Mouse (Mus musculus) cerebellum, postnatal 4 days (tissue): ENCODE results near the gene Adh4.
"Not testable (repeated sequence)": the region's sequence is repeated elsewhere in the genome, so short reads cannot be mapped to it uniquely, and the experiment has no call there.

Source experiments
- DNase-seq, 2 experiments: peaks; one replicate each; pipeline ENCODE4 v3.0.0; 2022; ENCODE audit warnings: low spot score in 2 of 2, mixed read lengths in 1 of 2

The Adh4 gene

DNA sequence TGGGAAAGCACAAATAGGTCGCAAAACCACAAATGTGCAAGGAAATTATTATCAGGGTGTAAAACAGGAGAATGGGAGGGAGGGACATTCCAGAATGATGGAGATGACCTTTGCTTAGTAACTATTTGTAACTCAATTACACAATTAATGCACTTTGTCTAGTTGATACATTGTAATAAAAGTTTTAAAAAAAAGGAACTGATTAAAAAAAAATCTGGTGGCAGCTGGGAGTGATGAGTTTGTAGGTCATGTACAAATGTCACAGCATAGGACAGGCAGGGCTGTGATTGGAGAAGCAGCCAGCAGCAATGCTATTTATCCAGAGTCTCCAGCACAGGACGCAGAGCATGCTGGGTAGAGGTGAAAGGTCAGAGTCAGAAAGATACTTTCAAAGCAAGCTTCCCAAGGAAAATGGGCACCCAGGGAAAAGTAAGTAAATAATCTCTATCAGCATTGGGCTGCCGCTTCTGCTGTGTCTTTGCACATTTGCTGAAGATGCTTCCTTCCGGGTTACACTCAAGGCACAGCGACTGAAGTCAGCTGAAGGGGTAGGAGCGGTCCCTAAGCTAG is at the start of gene Adh4:
TSS of gene Adh4 (plus strand) at position 346 of the 570 bp plus-strand sequence.
- DNase-seq, result no peak

DNA sequence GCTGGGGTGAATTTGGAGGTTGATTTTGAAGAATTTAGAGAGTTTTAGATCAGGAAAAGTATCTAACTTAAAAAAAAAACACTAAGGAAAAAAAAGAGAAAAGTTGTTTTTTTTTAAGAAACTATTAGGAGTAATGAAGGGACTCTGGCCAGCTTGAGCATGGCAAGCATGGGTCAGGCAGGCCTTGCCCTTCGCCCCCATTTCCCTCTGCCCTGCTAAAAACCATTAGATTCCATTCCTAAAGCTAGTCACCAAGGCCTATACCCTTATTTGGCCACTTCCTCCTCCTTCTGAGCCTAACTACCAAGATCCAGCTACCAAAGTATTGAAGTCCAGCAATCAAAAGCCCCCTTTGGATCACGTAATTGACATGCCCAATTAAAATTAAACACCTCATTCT is 49.1 kb upstream of the Adh4 start:
- DNase-seq, result no peak

DNA sequence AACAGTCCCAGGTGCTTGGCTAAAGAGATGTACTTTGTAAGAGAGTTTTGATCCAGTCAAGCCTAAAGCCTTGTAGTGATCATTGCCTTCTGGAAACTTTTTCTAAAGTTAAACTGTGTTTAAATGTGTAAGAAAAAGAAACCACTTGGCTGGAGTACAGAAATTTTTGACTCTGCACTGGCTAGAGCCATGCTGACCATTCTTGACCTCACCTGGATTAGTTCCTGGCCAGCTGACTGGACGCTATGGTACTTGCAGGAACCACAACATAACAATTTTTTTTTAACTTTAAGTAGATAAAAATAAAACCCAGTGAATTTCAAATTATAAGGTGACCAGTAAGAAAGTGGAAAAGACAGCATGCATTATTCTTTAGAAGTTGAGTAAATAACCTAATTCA is 45.7 kb upstream of the Adh4 start:
- DNase-seq, result no peak

DNA sequence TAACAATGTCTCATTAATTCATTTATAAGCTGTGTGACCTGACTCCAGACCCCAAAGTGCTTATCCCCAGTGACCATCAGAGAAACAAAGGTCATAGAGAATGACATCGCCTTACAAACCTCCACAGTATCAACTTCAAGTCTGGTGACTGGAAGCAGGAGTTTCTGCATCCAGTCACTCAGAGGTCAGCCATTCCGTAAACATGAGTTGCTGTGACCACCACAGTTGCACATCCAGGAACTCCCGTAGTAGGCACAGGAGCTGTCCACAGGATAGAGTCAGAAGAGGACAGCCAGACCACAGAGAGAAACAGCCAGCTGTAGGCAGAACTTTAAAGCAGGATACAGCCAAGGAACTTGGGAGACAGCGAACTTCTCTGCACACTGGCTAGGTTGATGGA is 45.0 kb upstream of the Adh4 start:
- not testable (repeated sequence) for DNase-seq

DNA sequence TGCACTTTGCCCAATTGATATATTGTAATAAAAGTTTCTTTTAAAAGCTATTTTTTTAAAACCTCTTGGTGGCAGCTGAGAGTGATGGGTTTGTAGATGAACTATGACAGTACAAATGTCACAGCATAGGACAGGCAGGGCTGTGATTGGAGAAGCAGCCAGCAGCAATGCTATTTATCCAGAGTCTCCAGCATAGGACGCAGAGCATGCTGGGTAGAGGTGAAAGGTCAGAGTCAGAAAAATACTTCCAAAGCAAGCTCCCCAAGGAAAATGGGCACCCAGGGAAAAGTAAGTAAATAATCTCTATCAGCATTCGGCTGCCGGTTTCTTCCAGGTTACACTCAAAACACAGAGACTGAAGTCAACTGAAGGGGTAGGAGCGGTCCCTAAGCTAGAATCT is 41.3 kb upstream of the Adh4 start:
- DNase-seq, result no peak

DNA sequence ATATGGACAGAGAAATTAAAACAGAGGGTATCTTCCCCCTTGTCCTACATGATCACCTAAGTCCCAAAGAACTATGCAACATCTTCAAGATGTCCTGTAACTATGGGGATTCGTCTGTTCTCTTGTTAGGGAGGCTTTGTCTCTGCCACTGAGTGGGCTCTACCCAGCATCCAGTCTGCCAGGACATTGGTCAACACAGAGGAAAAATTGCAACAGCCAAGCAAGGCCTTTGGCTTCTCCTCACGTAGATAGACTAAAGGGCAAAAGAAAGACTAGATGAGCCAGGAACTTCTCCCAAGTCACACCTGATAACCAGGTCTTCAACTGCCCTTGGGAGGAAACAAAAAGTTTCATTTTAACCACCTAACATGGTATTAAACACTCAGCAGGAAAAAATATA is 40.1 kb upstream of the Adh4 start:
- no peak for DNase-seq

DNA sequence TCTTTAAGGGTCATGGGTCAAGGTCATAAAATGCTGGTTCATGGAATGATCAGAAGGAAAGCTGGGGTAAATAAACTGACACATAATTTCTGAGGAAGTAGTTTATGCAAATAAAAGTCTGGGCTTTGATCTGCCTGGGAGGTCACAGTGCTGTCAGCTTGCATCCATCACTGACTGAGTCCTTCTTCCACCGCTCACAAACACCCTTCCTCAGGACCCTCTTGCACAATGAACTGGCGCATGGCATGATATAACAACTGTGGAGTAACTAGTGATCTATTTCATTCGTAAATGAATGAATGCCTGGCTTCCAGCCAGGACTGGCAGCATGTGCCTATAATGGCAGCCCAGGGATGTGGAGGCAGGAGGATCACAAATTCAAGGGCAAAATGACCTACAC is 34.1 kb upstream of the Adh4 start:
- DNase-seq, result no peak

DNA sequence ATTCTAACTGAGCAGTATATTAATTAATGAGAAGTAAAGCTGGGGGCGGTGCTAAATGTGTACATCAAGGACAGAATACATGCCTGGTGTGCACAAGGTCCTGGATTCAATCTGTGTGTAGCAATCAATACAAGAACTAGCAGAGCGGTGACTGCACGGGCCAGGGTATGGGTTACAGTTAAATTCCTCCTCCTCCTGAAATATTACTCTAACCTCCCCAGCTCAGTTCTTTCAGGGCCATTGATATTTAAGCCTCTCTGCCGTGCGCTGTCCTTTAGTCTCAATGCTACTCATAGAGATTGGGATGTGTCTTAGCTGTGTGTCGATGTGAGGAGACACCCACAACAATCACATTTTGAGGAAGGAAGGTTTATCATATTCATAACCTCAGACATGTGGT is 28.1 kb upstream of the Adh4 start:
- no peak for DNase-seq

DNA sequence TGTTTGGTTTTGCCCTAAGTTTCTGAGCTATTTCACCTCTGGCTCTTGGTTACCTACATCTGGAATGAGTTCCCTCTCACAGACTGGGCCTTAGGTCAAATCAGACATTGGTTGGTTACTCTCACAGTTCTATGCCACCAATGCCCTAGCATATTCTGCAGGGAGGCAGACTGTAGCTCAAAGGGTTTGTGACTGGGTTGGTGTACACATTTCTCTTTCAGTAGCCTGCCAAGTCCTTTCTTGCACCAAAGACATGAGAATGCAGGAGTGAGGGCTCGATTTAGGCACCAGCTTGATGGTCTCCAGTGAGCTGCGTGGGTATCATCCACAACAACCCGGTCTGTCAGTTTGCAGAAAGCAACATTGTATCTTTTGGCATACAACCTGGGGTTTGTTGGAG is 10.4 kb upstream of the Adh4 start:
- DNase-seq, result no peak

DNA sequence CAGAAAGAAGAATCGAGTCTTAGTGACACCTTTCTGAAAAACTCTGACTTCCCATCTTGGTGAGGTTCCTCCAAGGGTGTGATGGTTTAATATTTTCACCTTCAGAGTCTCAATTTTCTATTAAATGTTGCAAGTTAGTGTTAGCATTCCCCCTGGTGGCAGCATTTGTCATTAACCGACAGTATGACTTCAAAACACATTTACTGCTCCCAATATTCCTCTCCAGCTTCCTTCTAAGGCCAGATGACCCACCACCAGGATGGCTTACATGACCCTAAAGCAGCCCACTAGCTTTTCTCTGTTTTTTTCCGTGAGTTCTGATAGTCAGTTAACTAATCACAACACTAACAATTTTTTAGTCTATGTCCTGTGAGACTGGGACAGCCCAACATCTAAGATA is 9.9 kb upstream of the Adh4 start:
- DNase-seq, result peak in 1 of 2 experiments; percentile 44

DNA sequence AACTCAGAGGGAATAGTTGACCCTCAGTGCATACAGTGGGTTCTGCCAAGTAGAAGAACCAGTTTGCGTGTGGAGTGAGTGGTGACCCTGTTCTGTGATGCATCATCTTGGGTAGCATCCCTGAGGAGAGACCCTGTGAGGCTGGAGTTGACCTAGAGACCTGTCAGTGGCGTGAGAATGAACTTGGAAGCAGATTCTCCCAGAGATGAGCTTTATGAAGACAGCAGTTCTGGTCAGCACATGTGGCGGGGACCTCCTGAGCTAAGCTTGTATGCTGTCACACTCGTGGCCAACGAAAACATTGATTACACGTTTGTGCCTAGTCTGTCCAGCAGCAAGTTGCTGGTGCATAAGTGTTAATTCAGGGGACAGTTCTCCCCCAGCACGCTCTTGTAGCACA is 9.4 kb upstream of the Adh4 start:
- DNase-seq, result no peak

DNA sequence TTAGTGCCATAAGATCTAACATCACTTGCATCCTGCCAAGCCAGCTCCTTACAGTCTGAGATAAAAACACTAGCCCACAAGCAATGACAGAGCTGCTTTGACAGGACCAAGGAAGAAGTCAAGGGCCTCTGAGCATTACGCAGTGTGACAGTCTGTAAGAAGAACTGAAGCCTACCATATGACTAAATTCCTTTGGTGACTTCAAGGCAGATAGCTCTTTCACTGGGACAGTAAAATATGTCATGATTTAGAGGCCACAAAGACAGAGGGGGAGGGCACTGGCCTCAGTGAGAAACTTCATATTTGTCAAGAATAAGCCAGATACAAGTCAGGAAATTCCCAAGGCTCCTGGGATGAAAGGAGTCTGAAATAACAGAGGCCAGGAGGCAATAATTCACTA is 7.3 kb upstream of the Adh4 start:
- DNase-seq, result no peak

DNA sequence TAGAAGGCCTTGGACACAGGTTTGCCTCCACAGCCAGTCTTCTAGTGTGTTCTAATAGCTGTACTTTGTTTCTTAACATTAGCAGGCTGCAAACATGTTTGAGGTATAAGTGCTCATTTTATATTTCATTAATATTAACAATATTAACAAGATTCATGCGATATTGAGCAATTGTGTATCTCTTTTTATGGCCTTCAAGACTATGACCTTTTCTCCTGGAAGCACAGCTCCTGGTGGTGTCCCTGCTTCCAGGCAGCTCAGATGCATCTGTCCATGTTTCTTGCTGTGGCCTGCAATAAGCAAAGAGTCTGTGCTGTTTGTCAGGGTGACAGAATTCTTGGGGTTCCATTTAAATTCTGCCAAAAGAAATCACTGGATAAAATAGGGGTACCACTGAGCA is 5.7 kb upstream of the Adh4 start:
- no peak for DNase-seq

DNA sequence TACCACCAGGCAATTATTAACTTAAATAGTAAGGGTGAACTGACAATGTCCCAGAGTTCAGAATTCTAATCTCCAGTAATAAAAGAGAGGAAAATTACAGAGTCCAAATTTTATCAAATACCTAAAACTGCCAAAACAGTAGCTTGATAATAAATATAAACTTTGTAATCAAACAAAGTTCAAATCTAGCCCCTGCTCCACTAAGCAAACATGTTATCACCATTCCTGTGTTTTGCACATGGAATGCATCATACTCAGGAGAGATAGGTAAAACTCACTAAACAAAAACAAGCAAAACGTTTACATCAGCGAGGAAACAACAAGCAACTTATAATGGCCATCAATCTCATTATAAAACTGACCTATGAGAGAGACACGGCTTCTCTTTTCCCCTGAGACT is 5.1 kb upstream of the Adh4 start:
- no peak for DNase-seq

DNA sequence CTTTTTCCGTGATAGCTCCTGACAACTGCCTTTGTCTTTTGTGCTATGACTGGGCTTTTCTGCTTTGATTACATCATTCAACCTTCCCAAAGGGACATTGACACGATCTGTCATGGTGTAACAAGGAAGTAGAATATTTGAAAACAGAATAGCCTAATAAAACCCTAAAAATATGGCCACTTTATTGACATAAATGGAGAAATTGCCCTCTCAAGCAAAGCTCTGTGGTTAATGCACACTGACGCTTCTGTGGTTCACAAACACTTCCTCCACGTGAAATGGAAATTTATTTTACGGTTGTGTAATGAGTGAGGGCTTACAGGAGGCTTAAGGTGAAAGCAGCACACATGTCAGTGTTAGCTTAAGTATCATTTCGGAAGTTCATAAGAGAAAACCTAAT is 4.1 kb downstream of the Adh4 start:
- no peak for DNase-seq

DNA sequence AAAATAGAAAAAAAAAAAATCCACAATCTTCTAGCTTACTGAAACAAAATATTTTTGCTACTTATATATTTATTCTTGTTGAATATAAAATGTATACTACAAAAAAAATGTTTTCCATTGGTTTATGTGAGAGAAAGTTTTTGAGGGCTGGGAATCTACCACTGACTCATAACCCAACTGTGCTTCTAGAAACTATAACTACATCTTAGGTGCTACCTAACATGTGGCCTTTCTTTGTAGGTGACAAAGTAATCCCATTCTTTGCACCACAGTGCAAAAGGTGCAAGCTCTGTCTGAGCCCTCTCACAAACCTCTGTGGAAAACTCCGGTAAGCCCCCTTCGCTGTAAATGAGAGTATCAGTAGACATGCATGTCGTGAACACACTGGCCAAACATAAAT is 5.1 kb downstream of the Adh4 start:
- no peak for DNase-seq

DNA sequence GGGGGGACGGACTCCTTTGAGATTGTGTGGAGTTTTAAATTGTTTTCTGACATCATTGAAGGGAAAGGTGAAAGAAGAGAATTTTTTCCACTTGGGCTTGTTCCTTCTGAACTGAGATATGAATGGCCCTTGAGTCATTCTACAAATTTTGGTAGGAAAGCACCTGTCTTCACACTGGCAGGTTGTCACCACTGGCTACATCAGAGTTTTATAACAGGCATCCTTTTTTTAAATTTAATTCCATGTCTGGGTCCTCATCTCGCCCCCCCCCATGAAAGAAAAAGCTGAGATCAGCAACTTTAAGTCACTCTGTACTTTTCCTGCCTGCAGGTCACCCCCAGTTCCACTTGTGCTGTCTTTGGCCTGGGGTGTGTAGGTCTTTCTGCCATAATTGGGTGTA is 8.4 kb downstream of the Adh4 start:
- DNase-seq, result no peak

DNA sequence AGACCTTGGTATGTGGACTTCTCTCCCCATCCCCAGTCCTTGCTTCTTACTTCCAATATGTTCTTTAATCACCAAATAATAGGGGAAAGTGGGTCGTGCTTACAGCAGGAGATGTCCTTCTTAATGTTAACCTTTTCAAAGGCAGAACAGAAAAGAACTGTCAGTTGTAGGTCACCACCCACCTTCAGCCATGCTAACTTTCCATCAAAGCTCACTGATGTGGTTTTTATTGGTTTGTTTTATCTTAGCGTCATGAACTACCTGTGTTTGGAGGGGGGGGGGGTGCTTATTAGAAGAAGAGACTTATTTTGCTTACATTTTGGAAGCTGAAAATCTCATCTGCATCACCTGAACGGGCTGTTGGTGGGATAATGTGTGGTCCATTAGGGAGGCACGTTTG is 9.0 kb downstream of the Adh4 start:
- DNase-seq, result no peak

DNA sequence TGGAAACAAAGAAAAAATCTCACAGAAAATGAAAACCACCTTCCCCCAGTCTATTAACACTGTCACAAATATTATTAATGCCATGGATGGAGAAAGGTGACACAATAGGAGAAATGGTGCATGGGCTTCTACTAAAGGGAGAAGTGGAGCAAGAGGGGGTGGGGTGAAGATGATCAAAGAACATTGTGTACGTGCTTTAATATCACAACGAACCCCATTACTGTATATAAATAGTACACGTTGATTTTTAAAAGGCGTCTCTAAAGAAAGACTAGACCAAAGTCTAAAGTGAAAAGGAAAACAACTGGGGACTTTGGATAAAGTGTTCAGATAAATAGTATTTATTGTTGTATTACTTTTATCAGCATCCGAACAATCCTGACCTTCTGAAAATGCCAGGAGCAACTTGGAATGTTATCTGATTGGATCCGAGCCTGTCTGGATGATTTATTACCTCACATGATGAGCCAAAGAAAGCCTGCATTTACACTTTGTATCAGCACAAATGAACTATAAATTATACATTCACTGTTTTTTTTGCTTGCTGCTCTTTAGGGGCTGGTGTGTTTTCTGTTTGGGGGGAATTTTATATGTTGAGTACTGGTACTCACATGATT is 15.2 kb downstream of the Adh4 start:
- no peak for DNase-seq

DNA sequence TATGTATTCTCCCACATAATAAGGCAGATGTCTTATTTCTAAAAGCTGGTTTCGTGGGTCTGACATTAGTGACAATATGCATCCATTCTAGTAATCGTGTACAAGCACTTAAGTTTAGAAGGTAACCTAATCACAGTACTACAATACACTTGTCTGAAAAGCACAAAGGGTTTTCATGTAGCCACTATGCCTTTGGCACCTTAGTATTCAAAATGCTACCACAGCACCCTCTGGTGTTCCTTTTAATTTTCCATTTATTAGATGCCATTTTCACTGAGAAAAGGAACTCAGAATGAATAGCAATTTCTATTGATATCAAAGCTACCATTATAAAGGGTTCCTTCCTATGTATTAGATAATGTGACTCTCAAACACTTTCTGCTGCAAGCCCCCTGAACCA is 16.6 kb downstream of the Adh4 start:
- DNase-seq, result no peak

DNA sequence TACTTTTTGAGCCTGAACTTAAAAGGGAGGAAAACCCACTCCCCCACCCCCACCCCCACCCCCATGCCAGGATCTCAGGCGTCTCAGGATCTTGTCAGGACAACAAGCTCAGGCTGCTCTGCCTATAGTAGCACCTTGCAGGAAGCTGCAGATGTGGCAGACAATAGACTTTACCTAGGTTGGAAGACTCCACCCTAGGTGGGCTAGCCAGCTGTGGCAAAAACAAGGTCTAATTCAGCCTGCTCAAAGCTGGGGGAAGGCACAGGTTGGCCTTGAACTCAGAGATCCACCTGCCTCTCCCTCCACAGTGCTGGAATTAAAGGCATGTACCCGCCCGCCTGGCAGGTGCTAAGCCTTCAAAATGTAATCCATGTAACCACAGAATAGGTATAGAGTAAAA is 23.4 kb downstream of the Adh4 start:
- no peak for DNase-seq

DNA sequence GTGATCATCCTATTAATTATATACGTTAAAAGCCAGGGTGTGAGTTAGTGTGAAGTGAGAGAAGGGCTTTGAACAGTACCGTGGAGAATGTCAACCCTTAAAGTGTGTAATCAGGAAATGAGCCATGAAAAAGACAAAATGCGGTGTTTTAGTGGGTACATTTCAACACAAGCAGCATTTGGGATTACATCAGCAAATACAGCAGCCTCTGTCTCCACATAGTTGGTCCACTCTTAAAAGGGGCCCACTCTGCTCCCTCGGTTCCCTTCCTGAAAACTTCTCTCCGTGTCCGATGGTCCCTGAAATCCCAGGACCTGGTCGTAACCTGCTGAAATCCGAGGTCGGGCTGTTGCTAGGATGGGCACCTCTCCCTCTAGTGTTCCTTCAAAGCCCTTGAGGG is 26.9 kb downstream of the Adh4 start:
- DNase-seq, result no peak

DNA sequence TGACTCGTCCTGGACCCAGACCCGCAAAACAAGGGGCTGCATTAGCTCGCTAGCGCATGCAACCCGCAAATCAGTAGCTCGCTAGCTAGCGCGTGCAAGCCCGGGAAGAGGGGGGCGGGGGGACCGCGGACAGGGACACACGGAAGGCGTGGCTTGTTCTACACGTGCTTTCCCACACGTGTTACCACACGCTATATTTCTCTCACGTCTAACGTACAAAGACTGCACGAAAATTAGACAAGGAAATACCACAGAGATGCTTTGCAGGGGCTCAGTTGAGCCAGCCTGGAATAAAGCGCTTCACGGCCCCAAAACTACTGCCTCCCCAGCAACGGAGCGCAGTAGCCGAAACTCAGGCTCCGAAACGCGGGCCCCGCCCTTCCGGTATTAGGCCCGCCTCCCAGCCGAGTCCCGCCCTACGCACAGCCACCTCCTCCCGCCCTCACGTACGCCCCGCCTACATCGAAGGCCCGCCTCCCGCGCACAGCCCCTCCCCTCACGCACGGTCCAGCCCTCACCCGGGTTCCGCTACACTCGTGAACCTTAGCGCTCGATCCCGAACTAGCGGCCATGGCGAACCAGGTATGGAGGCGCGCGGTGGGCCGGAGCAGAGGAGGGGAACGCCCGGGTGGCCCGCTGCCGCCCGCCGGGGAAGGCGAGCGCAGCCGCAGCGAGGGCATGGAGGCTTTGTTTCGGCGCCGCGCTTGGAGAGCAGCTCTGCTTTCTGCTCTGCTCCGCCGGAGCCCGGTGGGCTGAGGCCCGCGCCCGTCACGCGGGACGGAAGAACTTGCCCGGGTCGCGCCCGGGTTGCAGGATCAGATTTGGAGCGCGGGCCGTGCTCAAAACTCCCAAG is 27.6 kb downstream of the Adh4 start, which contains the start of gene Adh5:
TSS of gene Adh5 (plus strand) at position 482 of the 853 bp plus-strand sequence.
- peak; percentile 78 to 84 for DNase-seq
